Mouse (Mus musculus): ENCODE measurements at regions not wholly inside any gene's neighbourhood (a gene's known extent, or its start where the extent isn't known, plus 50 kb on each side); places are given as distances from the start of the nearest gene placed in this dataset.
A peak's percentile ranks its signal among the peaks of the same experiment; 100 is the strongest.

GRCm38 (mm10) chr1:50622870-50623607 lies 277.4 kb upstream of the Tmeff2 start:
- DNase-seq, result no peak

GRCm38 (mm10) chr1:50629000-50629399 lies 271.4 kb upstream of the Tmeff2 start:
- no peak for DNase-seq

GRCm38 (mm10) chr1:50629473-50630071 lies 270.9 kb upstream of the Tmeff2 start:
- DNase-seq, result peak; percentile 9 to 31

GRCm38 (mm10) chr1:50637992-50638391 lies 262.5 kb upstream of the Tmeff2 start:
- no peak for DNase-seq

GRCm38 (mm10) chr1:50646931-50647674 lies 253.3 kb upstream of the Tmeff2 start:
- no peak for DNase-seq

GRCm38 (mm10) chr1:50651974-50652665 lies 248.3 kb upstream of the Tmeff2 start:
- DNase-seq, result no peak

- no peak for DNase-seq
These were observed 235.3 kb upstream of the Tmeff2 start for GRCm38 (mm10) chr1:50665139-50665538.

GRCm38 (mm10) chr1:50682971-50683370 lies 217.5 kb upstream of the Tmeff2 start:
- DNase-seq, result peak in 1 of 2 experiments; percentile 2

- no peak for DNase-seq
These were observed 215.1 kb upstream of the Tmeff2 start for GRCm38 (mm10) chr1:50685361-50685760.

GRCm38 (mm10) chr1:50696916-50697315 lies 203.5 kb upstream of the Tmeff2 start:
- peak; percentile 20 to 65 for DNase-seq

- DNase-seq, result no peak
These were observed 202.9 kb upstream of the Tmeff2 start for GRCm38 (mm10) chr1:50697333-50698216.

GRCm38 (mm10) chr1:50704639-50705038 lies 195.8 kb upstream of the Tmeff2 start:
- no peak for DNase-seq

GRCm38 (mm10) chr1:50745049-50745448 lies 155.4 kb upstream of the Tmeff2 start:
- no peak for DNase-seq

GRCm38 (mm10) chr1:50770211-50770610 lies 130.2 kb upstream of the Tmeff2 start:
- DNase-seq, result no peak

GRCm38 (mm10) chr1:50795264-50795663 lies 105.2 kb upstream of the Tmeff2 start:
- no peak for DNase-seq

- DNase-seq, result no peak
These were observed 102.3 kb upstream of the Tmeff2 start for GRCm38 (mm10) chr1:50798166-50798565.

- DNase-seq, result no peak
These were observed 94.1 kb upstream of the Tmeff2 start for GRCm38 (mm10) chr1:50806321-50806720.

- DNase-seq, result no peak
These were observed 93.6 kb upstream of the Tmeff2 start for GRCm38 (mm10) chr1:50806821-50807220.

- no peak for DNase-seq
These were observed 68.8 kb upstream of the Tmeff2 start for GRCm38 (mm10) chr1:50831663-50832062.

GRCm38 (mm10) chr1:50836123-50836522 lies 64.3 kb upstream of the Tmeff2 start:
- no peak for DNase-seq

- no peak for DNase-seq
These were observed 53.3 kb upstream of the Tmeff2 start for GRCm38 (mm10) chr1:50847156-50847555.
